12 mouse cellular contexts compared by ENCODE assay signal in the genomic region with DNA sequence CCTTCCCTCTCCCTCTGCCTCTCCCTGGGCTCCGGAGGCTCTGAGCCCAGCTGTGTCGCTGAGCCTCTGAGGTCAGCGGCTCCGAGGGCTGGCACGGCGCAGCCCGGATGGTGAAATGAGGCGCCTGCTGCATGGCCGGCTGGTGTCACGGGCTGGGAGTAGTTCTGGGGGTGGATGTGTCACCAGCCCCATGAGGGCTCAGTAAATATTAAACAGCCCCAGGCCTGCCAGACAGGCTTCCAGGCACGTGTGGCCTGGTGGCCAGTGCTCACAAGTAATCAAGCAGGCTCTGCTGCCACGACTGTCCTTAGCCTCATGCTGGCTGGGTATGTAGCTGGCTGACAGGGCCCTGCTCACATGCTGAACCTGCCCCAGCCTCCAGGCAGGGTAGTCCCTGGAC. TPM values are rescaled to one million over a fixed set of nuclear protein-coding genes. Genes with fewer than 3 reads are reported as not detected.
DNase-seq lines count a peak whose midpoint lies in the region; ATAC-seq and TF ChIP-seq lines count a peak whose summit lies in the region.
"Had no signal": no experiment of that assay in that cellular context is flagged by ENCODE, and none has a peak within 500 bp of the region (broad histone marks: within the 10 kb centered on the region; RNA-seq: fewer than 3 reads in every experiment).

No protein-coding gene starts in this region.

- 67% methylated on average over 12 of the region's 12 CpGs for WGBS in midbrain, embryonic 13.5 days
- WGBS in midbrain, embryonic 15.5 days, result 76% methylated on average over 12 of the region's 12 CpGs
- whole genome bisulfite sequencing in kidney, postnatal 0 days, result 25% methylated on average over 12 of the region's 12 CpGs

- ATAC-seq in midbrain, embryonic 13.5 days, result peak; percentile 22; the same call in 1 of the 2 replicates
- ATAC-seq in midbrain, embryonic 15.5 days (replicated peaks), result no peak
- peak; percentile 60 for ATAC-seq in kidney, postnatal 0 days (replicated peaks; ENCODE audit: low FRiP score, low read depth)
- no peak for ATAC-seq in monocyte, adult 5-6 weeks (replicated peaks; ENCODE audit: insufficient number of reproducible peaks, low FRiP score, low TSS enrichment, poor library complexity, severe bottlenecking)

- H3K4me2 ChIP-seq in midbrain, embryonic 13.5 days (replicated peaks), result no peak overlapping the region
- H3K4me2 ChIP-seq in midbrain, embryonic 15.5 days, result no peak overlapping the region
- no peak overlapping the region for H3K4me2 ChIP-seq in kidney, postnatal 0 days (ENCODE audit: low read length)

- no peak overlapping the region for H3K27ac ChIP-seq in midbrain, embryonic 13.5 days
- H3K27ac ChIP-seq in midbrain, embryonic 15.5 days, result no peak overlapping the region
- 0 out of 2 replicates have a peak overlapping the region, but pooled peaks have one; percentile 31 for H3K27ac ChIP-seq in kidney, postnatal 0 days
- H3K27ac ChIP-seq: layer of hippocampus, adult 2 months had no signal

- no peaks in the 10 kb centered on the region for H3K36me3 ChIP-seq in midbrain, embryonic 13.5 days
- H3K36me3 ChIP-seq in midbrain, embryonic 15.5 days (replicated peaks), result no peaks in the 10 kb centered on the region
- H3K36me3 ChIP-seq in kidney, postnatal 0 days (ENCODE audit: insufficient read depth, low read length), result 0 out of 2 replicates have a peak, but pooled peaks cover 2% of the 10 kb centered on the region

- TF ChIP-seq CTCF in kidney, postnatal 0 days (IDR thresholded peaks at IDR 0.05; ENCODE audit: low read depth), result no peak

- no peaks in the 10 kb centered on the region for H3K27me3 ChIP-seq in midbrain, embryonic 13.5 days
- H3K27me3 ChIP-seq in midbrain, embryonic 15.5 days (replicated peaks), result no peaks in the 10 kb centered on the region
- H3K27me3 ChIP-seq in kidney, postnatal 0 days (ENCODE audit: insufficient read depth, low read length), result no peaks in the 10 kb centered on the region

- DNase-seq in adrenal gland, postnatal 14 days, result peak; percentile 66
- no peak for DNase-seq in adrenal gland, adult 8-10 months
- no peak for DNase-seq in kidney, postnatal 0 days (ENCODE audit: low spot score)
- peak; percentile 57 for DNase-seq in lung, postnatal 36 days
- no peak for DNase-seq in urinary bladder, postnatal 10 days (ENCODE audit: low spot score)
- DNase-seq: cerebellum, adult 11 months; heart, adult 18-20 months had no signal

- H3K9me3 ChIP-seq in midbrain, embryonic 13.5 days, result peaks cover 7% of the 10 kb centered on the region; the same call in 1 of the 2 replicates
- H3K9me3 ChIP-seq in midbrain, embryonic 15.5 days, result 0 out of 2 replicates have a peak, but pooled peaks cover 2% of the 10 kb centered on the region
- no peaks in the 10 kb centered on the region for H3K9me3 ChIP-seq in kidney, postnatal 0 days (replicated peaks; ENCODE audit: low read length)

- peak overlapping the region; percentile 39 for H3K9ac ChIP-seq in midbrain, embryonic 13.5 days (replicated peaks)
- H3K9ac ChIP-seq in midbrain, embryonic 15.5 days, result no peak overlapping the region
- H3K9ac ChIP-seq in kidney, postnatal 0 days (ENCODE audit: low read depth, low read length), result no peak overlapping the region

- no peak overlapping the region for H3K4me3 ChIP-seq in midbrain, embryonic 13.5 days (replicated peaks)
- no peak overlapping the region for H3K4me3 ChIP-seq in midbrain, embryonic 15.5 days
- H3K4me3 ChIP-seq in kidney, postnatal 0 days (replicated peaks; ENCODE audit: low read depth, low read length), result no peak overlapping the region
- H3K4me3 ChIP-seq: erythroblast, embryonic 14.5 days; layer of hippocampus, adult 2 months had no signal

- 0 out of 2 replicates have a peak, but pooled peaks cover 9% of the 10 kb centered on the region for H3K4me1 ChIP-seq in midbrain, embryonic 13.5 days (replicated peaks)
- no peaks in the 10 kb centered on the region for H3K4me1 ChIP-seq in midbrain, embryonic 15.5 days
- H3K4me1 ChIP-seq in kidney, postnatal 0 days (replicated peaks; ENCODE audit: insufficient read depth, low read length), result peaks cover 11% of the 10 kb centered on the region; the same call in 1 of the 2 replicates

RNA-seq across cellular contexts. Expression of gene Ripor3, which starts 7.0 kb away (rescaled TPM):
- total RNA-seq in adrenal gland, postnatal 14 days (2021), result 2.6 and 5.3 TPM in 2 replicates
- total RNA-seq in adrenal gland, adult 8-10 months (2022), result 1 to 10 TPM; 1.5 to 4.4 (median 3.3) TPM
- 0.15 and 0.27 TPM in 2 replicates for polyA plus RNA-seq in midbrain, embryonic 13.5 days (2015; fragmentation: Nextera tagmentation; extraction: Ambion mirVana)
- 0.66 and 0.70 TPM in 2 replicates for polyA plus RNA-seq in midbrain, embryonic 15.5 days (2015; fragmentation: Nextera tagmentation; extraction: Ambion mirVana)
- 2.3 and 2.8 TPM in 2 replicates for polyA plus RNA-seq in kidney, postnatal 0 days (2015; fragmentation: Nextera tagmentation; extraction: Ambion mirVana)
- total RNA-seq in monocyte, adult 5-6 weeks (2017), result 0.21 to 0.58 TPM in 2 of 3 replicates, not detected in the other

Comparison
In these comparisons a context has a peak if more than half of its experiments do, and no peak if none do; other contexts are left out.
1. DNase-seq: peak in adrenal gland, postnatal 14 days (single experiment) and lung, postnatal 36 days (single experiment); none in adrenal gland, adult 8-10 months (single experiment), kidney, postnatal 0 days (single experiment) and urinary bladder, postnatal 10 days (single experiment).
2. ATAC-seq: peak in midbrain, embryonic 13.5 days (single experiment) and kidney, postnatal 0 days (single experiment); none in midbrain, embryonic 15.5 days (single experiment) and monocyte, adult 5-6 weeks (single experiment).